Mouse (Mus musculus) kidney, adult 2 months (tissue): Measurements from ENCODE around the gene Kalrn.

Experiments
- CTCF ChIP-seq: fragments of 200-500 bp; conservative IDR thresholded peaks from 2 replicates; pipeline ENCODE4 v1.5.1; 2011; ENCODE audit warnings: low read depth, mild to moderate bottlenecking, control low read depth, low read length, moderate library complexity, mixed read lengths; ENCODE audit not compliant: insufficient read depth, insufficient read length
- POLR2A ChIP-seq: fragments of 200-500 bp; IDR thresholded peaks from one replicate; pipeline ENCODE4 v1.6.1; 2011; ENCODE audit warnings: low read depth, low read length, control low read depth

- TF ChIP-seq CTCF (no peak), POLR2A (no peak)
Observed at GRCm38 (mm10) chr16:34078732-34079131, 494.6 kb downstream of the Kalrn start.
